Mouse (Mus musculus): ENCODE measurements at regions not wholly inside any gene's neighbourhood (a gene's known extent, or its start where the extent isn't known, plus 50 kb on each side); places are given as distances from the start of the nearest gene placed in this dataset.

GRCm38 (mm10) chr11:79825881-79826280, 136.3 kb downstream of the Utp6 start:
- no peak for DNase-seq (ENCODE audit: low spot score)

DNA sequence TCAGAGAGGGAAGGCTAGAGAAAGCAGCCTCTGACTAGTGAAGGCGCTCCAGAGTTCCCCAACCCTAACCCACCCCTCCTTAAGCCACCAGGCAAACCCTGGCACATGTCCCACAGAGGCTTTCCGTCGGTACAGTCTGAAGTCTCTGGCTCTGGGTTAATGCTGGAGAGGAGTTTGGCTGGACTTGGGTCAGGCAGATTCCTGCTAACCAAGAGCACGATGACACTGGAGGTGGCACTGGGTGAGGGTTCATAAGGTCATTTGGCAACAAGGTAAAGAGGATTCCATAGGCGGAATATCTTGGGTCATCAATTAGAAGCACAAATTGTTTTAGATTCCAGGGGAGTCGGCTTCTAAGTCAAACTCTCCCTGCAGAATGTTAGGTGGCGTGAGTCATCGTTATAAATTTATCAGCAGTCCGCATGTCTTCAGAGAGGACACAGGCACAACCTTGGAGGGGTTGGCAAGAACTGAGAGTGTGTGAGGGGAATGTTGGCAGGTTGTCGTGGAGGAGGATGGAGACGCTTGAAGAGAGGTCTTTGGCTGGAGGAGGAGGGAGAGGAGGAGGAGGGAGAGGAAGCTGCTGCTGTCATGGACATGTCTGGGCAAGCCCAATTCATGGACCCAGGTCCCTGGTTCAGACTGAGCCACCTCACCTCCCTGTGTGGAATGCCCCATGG, 138.4 kb downstream of the Utp6 start:
- no peak for DNase-seq (ENCODE audit: low spot score)

GRCm38 (mm10) chr11:79821986-79822385, 140.2 kb downstream of the Utp6 start:
- DNase-seq (ENCODE audit: low spot score) = no peak

DNA sequence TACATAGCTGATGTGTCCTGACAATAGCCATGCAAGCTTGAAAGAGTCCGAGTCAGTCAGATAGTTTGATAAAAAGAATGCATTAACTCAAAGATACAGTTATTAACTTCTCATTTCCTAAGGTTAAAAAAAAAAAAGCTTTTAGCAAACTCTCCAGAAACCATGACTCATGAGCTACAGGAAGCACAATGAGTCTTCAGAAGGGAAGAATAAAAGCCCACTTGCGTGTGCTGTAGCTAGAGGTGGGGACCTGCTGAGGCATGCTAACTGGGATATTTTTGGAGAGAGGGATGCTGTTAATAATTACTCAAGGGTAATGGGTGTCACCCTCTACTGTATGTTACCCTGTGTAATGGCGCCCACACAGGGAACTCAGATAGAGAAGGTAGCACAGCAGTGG, 147.0 kb downstream of the Utp6 start:
- DNase-seq (ENCODE audit: low spot score) = no peak

- DNase-seq (ENCODE audit: low spot score) = no peak
Observed at GRCm38 (mm10) chr11:79806911-79807466, 155.2 kb downstream of the Utp6 start.

GRCm38 (mm10) chr11:79806417-79806816, 155.8 kb downstream of the Utp6 start:
- no peak for DNase-seq (ENCODE audit: low spot score)

DNA sequence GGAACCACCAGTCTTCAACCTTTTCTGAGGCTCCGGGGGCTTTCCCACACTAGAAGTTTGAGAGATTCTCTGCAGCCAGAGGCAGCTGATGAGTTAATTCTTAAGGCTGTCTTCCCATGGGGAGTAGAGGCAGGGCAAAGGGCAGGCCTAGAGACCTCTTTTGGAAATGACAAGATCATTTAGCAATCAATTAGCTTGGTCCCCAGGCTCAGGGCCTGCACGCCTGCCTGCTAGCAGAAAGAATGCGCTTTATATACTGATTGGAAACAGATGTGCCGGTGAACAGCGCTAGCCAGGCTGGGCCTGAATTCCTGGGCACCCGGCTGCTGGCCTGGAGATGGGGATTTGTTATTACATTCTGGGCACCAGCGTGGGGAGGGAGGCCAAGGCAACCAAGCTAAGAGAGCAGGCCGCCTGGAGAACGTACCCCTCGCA, 156.2 kb downstream of the Utp6 start:
- no peak for DNase-seq (ENCODE audit: low spot score)

GRCm38 (mm10) chr11:79803971-79804370, 158.2 kb downstream of the Utp6 start:
- no peak for DNase-seq (ENCODE audit: low spot score)

GRCm38 (mm10) chr11:79803006-79803405, 159.2 kb downstream of the Utp6 start:
- no peak for DNase-seq (ENCODE audit: low spot score)

DNA sequence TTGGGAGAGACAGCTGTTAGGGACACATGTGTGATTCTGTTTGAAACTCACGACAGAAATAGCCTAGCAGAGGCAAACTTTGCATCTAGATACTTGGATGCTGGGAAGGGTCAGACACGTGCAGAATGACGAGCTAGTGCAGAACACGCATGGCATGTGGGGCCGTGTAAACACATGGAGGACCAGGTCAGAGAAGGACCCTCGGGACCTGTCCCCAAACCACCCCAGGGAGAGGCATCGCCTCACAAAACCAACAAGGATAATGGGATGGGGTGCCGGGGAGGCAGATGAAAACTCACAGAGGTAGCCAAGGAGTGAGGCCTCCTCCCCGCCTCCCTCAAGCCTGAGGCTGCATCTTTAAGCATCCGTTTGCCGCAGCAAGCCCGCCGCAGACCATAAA, 159.6 kb downstream of the Utp6 start:
- no peak for DNase-seq (ENCODE audit: low spot score)

DNA sequence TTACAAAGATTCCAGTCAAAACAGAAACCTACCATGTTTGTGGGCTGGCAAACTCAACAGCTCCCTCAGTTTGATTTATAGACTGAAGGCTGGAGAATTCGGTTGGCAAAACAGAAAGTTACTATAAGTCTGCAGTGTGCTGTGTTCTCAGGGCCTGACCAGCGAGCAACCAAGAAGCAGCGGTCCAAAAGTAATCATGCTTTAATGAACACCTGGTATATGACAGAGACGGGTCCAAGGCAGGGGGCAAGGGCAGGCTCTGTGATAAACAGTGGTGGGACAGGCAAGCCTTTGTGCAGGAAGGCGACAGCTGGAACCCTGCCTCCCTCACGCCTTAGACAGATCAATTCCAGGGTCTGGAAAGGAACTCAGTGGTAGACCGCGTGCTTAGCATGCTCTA, 161.9 kb downstream of the Utp6 start:
- no peak for DNase-seq (ENCODE audit: low spot score)

DNA sequence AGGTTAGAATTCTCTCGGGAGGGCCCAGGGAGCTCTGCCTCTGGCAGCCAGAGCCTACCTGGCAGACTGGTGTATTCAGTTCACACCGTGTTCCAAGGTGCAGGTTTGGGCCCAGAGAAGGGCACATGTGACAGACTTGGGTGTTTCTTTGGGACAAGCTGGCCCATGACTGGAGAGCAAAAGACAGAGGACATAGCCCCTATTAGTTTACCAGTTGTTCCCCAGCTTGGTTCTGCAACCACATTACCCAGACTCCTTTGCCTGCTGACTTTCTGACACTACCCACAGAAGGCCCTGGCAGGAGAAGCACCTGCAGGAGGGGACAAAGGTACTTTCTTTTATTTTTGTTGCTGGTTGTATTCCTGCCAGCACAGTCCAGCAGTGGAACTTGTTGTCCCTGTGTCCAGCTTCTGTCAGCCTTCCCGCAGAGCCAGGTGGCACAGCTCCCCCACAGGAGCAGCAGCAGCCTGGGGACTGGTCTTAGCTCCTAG, 173.9 kb downstream of the Utp6 start:
- no peak for DNase-seq (ENCODE audit: low spot score)

DNA sequence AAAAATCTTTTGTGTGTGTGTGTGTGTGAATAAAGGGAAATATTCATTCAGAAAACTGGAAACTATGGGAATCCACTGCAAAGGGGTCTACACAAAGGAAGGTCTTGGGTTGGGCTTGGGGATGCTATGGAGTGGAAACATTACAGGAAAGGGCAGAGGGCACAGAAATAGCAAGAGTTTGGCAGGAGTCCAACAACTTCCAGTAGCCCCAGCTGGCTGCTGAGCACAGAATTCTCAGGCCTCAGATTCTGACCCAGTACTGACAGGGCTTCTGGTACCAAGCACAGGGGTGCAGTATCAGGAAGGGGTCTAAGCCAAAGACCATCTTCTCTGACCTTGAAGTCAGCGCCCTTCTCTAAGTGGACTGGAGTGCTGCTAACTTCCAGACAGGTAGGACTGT, 174.4 kb downstream of the Utp6 start:
- DNase-seq (ENCODE audit: low spot score) = no peak

DNA sequence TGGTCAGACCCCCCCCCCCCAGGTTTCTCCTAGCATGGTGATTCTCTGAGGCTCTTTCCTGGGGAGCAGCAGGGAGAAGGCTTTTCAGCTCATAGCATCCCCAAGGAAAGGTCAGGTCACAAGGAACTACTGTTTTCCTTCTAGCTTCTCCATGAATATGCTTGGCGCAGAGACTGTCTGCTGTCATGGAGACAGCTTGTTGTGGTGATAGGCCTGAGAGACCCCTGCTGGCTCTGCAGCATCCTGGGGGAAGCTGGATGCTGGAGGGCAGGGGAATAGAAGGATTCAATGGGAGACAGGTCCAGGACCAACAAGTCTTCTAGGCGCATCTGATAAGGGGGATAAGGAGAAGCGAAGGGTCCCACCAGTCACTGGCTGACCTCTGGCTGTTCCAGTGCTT, 178.1 kb downstream of the Utp6 start:
- DNase-seq (ENCODE audit: low spot score) = no peak

GRCm38 (mm10) chr11:79781966-79782365, 180.2 kb downstream of the Utp6 start:
- no peak for DNase-seq (ENCODE audit: low spot score)

DNA sequence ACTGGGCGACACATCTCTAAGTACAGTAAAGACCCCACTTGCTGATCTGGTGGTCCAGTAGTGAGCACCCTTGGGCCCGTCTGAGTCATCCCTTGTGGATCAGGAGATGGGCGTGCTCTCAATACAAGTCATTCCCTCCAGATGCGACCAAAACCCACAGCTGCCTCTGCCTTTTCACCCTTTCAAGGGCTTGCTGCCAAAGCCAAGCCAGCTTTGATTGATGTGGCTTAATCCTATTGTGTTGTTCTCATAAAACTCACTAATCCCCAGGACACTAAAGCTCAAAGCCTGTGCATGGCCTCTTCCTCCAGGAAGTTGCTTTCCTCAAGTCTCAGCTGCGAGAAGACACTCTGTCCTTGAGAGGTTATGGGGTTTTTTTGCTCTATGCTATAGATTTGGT, 182.4 kb downstream of the Utp6 start:
- no peak for DNase-seq (ENCODE audit: low spot score)

- DNase-seq (ENCODE audit: low spot score) = no peak
Observed at GRCm38 (mm10) chr11:79778522-79778921, 183.7 kb downstream of the Utp6 start.

DNA sequence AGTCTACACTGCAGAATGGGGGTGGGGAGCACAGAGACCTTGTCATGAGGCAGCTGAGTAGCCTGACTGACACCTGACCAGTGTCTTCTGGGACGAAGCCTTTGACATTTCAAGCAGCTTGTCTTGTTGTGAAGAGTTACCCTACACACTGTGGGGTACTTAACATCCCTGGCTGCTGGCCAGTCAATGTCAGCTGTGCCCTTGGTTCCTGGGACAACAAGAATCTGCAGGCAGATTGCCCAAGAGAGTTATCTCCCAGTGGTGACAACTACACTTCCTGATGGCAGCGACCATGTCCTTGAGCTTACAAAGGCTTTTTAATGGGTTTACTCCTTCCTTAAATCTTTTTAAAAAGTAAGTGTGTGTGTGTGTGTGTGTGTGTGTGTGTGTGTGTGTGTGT, 184.2 kb downstream of the Utp6 start:
- peak; percentile 70 for DNase-seq (ENCODE audit: low spot score)

GRCm38 (mm10) chr11:79776577-79776976, 185.6 kb downstream of the Rab11fip4 start:
- no peak for DNase-seq (ENCODE audit: low spot score)

DNA sequence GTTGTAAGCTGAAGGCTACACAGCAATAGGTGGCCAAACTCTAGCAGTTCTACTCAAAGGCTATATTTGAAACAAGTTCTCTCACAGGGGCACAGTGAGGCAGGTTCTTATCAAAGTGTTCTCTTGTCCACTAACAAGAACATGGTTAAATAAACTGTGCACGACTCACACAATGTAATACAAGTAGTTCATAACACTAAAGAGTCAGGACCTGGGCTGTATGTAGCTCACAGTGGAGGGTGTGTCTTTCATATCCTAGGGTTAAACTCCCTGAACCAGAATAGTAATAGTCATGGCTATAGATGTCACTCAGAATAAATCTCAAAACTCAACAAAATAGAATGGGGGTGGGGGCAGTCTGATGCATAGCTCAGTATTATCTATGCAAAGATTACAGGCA, 182.7 kb downstream of the Rab11fip4 start:
- no peak for DNase-seq (ENCODE audit: low spot score)

DNA sequence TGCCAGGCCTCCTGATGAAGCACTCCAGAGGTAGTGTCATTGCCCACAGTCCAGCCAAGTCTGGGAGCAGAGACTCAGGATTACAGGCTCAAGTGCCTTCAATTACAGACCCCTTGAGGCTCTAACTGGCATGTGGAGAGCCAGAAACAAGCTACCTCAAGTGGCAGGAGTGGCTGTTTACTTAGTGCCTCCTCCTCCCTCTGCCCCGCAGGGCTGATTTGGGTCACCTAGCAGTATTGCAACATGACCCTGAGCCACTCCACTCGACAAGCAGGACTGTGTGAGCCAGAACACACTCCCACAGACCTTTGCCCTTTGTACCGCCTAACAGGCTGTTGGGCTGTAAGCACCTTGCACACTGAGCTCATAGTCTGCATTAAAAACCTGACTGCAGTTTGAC, 180.4 kb downstream of the Rab11fip4 start:
- DNase-seq (ENCODE audit: low spot score) = no peak

- DNase-seq (ENCODE audit: low spot score) = no peak
Observed at GRCm38 (mm10) chr11:79767111-79767510, 176.1 kb downstream of the Rab11fip4 start.

- no peak for DNase-seq (ENCODE audit: low spot score)
Observed at GRCm38 (mm10) chr11:79766036-79766435, 175.0 kb downstream of the Rab11fip4 start.

- no peak for DNase-seq (ENCODE audit: low spot score)
Observed at GRCm38 (mm10) chr11:79765396-79765795, 174.4 kb downstream of the Rab11fip4 start.

All from ovary, adult 18-20 months (tissue).